Mouse (Mus musculus) limb, embryonic 14.5 days (tissue): ENCODE data around the gene Cdc14a. TPM values are rescaled to one million over a fixed set of nuclear protein-coding genes. Genes with fewer than 3 reads are reported as not detected.

Source experiments
- ATAC-seq: fragments of 200-750 bp; cut with Nextera tagmentation; 2 replicates; pipeline ENCODE4 v1.8.0; 2017; ENCODE audit warnings: low read depth, moderate number of reproducible peaks, moderate TSS enrichment; ENCODE audit not compliant: low FRiP score
- DNase-seq: peaks from one replicate; pipeline ENCODE4 v3.0.0-alpha.2; 2015; ENCODE audit warnings: low spot score
- H3K27ac ChIP-seq: fragments of 300-500 bp; sonication (generic); replicated peaks from 2 replicates; pipeline ENCODE4 v1.5.1; 2014; ENCODE audit warnings: low read depth, mild to moderate bottlenecking, low read length, moderate library complexity, mixed read lengths
- H3K27me3 ChIP-seq: fragments of 300-500 bp; sonication (generic); 2 replicates; pipeline ENCODE4 v1.6.1; 2014; ENCODE audit warnings: low read length, mixed read lengths; ENCODE audit not compliant: control insufficient read depth, insufficient read depth
- H3K36me3 ChIP-seq: fragments of 300-500 bp; sonication (generic); 2 replicates; pipeline ENCODE4 v1.6.1; 2014; ENCODE audit warnings: mild to moderate bottlenecking, low read length, moderate library complexity, mixed read lengths; ENCODE audit not compliant: control insufficient read depth, insufficient read depth
- H3K4me1 ChIP-seq: fragments of 300-500 bp; sonication (generic); 2 replicates; pipeline ENCODE4 v1.6.1; 2014; ENCODE audit warnings: antibody characterized with exemption, low read length, mixed read lengths; ENCODE audit not compliant: control insufficient read depth, insufficient read depth
- H3K4me2 ChIP-seq: fragments of 300-500 bp; sonication (generic); replicated peaks from 2 replicates; pipeline ENCODE4 v1.6.1; 2014; ENCODE audit warnings: low read depth, mild to moderate bottlenecking, low read length, moderate library complexity; ENCODE audit not compliant: severe bottlenecking
- H3K4me3 ChIP-seq: fragments of 300-500 bp; sonication (generic); replicated peaks from 2 replicates; pipeline ENCODE4 v1.5.1; 2014; ENCODE audit warnings: low read length
- H3K9ac ChIP-seq: fragments of 300-500 bp; sonication (generic); 2 replicates; pipeline ENCODE4 v1.6.1; 2014; ENCODE audit warnings: mild to moderate bottlenecking, low read depth, low read length, moderate library complexity; ENCODE audit not compliant: severe bottlenecking
- H3K9me3 ChIP-seq: fragments of 300-500 bp; sonication (generic); 2 replicates; pipeline ENCODE4 v1.6.1; 2016; ENCODE audit warnings: low read length; ENCODE audit not compliant: control insufficient read depth
- POLR2A ChIP-seq: fragments of 200-500 bp; IDR thresholded peaks from 2 replicates; pipeline ENCODE4 v1.8.0; 2012; ENCODE audit warnings: inconsistent platforms, mild to moderate bottlenecking, moderate library complexity, borderline replicate concordance; ENCODE audit not compliant: insufficient read depth, insufficient read length; ENCODE audit errors: extremely low read depth
- WGBS: fragments of 180-500 bp; shearing (Covaris S2); extraction: QIAGEN DNeasy Blood & Tissue Kit; methylation state at CpG from one replicate; pipeline ENCODE4 v1.1.7; 2014; 5-methylcytosine and 5-hydroxymethylcytosine counted together
- polyA plus RNA-seq, 2 experiments: library from polyadenylated mRNA; depleted of rRNA in 1 of 2; stranded (reverse) in 1 of 2; unstranded in 1 of 2; fragments of >200 nt; fragmentation: Nextera tagmentation in 1 of 2; extraction: Ambion mirVana in 1 of 2; gene quantifications; 2 replicates each; pipeline versions ENCODE4 v1.2.1 to v1.2.3; 2012 to 2014

Cdc14a gene
- polyA plus RNA-seq, 2 experiments, result 8.4 TPM

DNA sequence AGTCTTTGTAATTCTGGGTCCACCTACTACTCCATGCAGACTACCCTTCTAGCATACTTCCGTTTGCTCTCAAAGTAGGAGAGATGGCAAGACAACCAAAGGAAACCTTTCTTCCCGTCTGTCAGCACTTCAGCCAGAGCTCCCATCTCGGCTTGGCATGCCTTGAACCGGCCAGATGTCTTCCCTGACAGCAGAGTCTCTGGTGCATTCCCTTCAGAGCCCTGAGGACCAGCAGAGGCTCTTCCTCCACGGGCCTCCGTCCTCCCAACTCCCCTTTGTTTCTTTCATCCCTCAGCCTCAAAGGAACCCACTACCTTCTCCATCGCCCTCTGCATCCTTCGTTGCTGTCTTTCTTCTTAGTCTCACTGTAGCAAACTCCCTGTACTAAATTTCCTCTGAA, 93.9 kb downstream of the Cdc14a start:
- H3K4me3 ChIP-seq, result no peak overlapping the region
- H3K9me3 ChIP-seq, result no peaks in the 10 kb centered on the region
- no peaks in the 10 kb centered on the region for H3K27me3 ChIP-seq
- H3K9ac ChIP-seq, result no peak overlapping the region
- no peak overlapping the region for H3K27ac ChIP-seq
- WGBS, result 77% methylated on average over 8 of the region's 8 CpGs
- H3K4me1 ChIP-seq, result 0 out of 2 replicates have a peak, but pooled peaks cover 6% of the 10 kb centered on the region
- no peak overlapping the region for H3K4me2 ChIP-seq
- TF ChIP-seq POLR2A, result no peak
- 0 out of 2 replicates have a peak, but pooled peaks cover 4% of the 10 kb centered on the region for H3K36me3 ChIP-seq
- DNase-seq (no peak), ATAC-seq (no peak)

GRCm38 (mm10) chr3:116329023-116329762, 94.6 kb downstream of the Cdc14a start:
- no peaks in the 10 kb centered on the region for H3K9me3 ChIP-seq
- H3K36me3 ChIP-seq, result 0 out of 2 replicates have a peak, but pooled peaks cover 4% of the 10 kb centered on the region
- H3K4me2 ChIP-seq, result no peak overlapping the region
- TF ChIP-seq POLR2A, result no peak
- H3K4me3 ChIP-seq, result no peak overlapping the region
- H3K4me1 ChIP-seq, result 0 out of 2 replicates have a peak, but pooled peaks cover 6% of the 10 kb centered on the region
- ATAC-seq (no peak), DNase-seq (no peak)
- H3K27ac ChIP-seq, result no peak overlapping the region
- H3K27me3 ChIP-seq, result no peaks in the 10 kb centered on the region
- no peak overlapping the region for H3K9ac ChIP-seq
- 89% methylated on average over 18 of the region's 18 CpGs for WGBS

DNA sequence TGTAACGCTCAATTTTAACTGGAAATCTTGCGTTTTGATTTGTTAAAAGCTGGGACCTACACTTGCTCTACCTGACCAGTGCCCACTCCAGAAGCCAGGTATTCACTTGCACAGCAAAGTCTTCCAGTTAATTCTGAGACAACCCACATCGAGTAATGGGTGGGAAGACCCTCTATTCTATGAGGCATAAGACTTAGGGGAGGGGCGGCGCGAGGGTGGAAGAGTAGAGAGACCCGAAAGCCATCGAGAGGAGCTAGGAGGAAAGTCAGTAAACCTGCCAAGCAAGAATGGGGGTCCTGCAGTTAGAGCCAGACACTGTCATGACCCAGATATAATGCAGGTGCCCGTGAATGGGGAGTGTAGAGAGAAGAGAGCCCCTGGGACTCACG, 96.2 kb downstream of the Cdc14a start:
- Histone ChIP-seq H3K27me3 (no peaks in the 10 kb centered on the region), H3K4me3 (no peak overlapping the region), H3K36me3 (0 out of 2 replicates have a peak, but pooled peaks cover 4% of the 10 kb centered on the region), H3K9ac (no peak overlapping the region), H3K4me2 (no peak overlapping the region), H3K27ac (no peak overlapping the region), H3K9me3 (no peaks in the 10 kb centered on the region), H3K4me1 (0 out of 2 replicates have a peak, but pooled peaks cover 6% of the 10 kb centered on the region)
- DNase-seq (no peak), ATAC-seq (no peak)
- TF ChIP-seq POLR2A, result no peak
- 50% methylated on average over 10 of the region's 10 CpGs for WGBS

GRCm38 (mm10) chr3:116327001-116327615, 96.7 kb downstream of the Cdc14a start:
- peak; percentile 72 for ATAC-seq
- H3K27me3 ChIP-seq, result no peaks in the 10 kb centered on the region
- peak overlapping the region; percentile 50 for H3K4me2 ChIP-seq
- no peaks in the 10 kb centered on the region for H3K9me3 ChIP-seq
- no peak for TF ChIP-seq POLR2A
- no peak overlapping the region for H3K27ac ChIP-seq
- 8% methylated on average over 23 of the region's 23 CpGs for WGBS
- H3K4me1 ChIP-seq, result 0 out of 2 replicates have a peak, but pooled peaks cover 6% of the 10 kb centered on the region
- peak; percentile 80 for DNase-seq
- peak overlapping the region; percentile 35; the same call in 1 of the 2 replicates for H3K9ac ChIP-seq
- 0 out of 2 replicates have a peak, but pooled peaks cover 5% of the 10 kb centered on the region for H3K36me3 ChIP-seq
- H3K4me3 ChIP-seq, result peak overlapping the region; percentile 19; the same call in 1 of the 2 replicates

- no peaks in the 10 kb centered on the region for H3K9me3 ChIP-seq
- H3K27ac ChIP-seq, result no peak overlapping the region
- H3K36me3 ChIP-seq, result 0 out of 2 replicates have a peak, but pooled peaks cover 8% of the 10 kb centered on the region
- ATAC-seq, result no peak
- WGBS, result 62% methylated on average over 2 of the region's 2 CpGs
- TF ChIP-seq POLR2A, result no peak
- H3K4me2 ChIP-seq, result no peak overlapping the region
- 0 out of 2 replicates have a peak, but pooled peaks cover 6% of the 10 kb centered on the region for H3K4me1 ChIP-seq
- H3K9ac ChIP-seq, result no peak overlapping the region
- DNase-seq, result no peak
- H3K4me3 ChIP-seq, result no peak overlapping the region
- no peaks in the 10 kb centered on the region for H3K27me3 ChIP-seq
Measured at GRCm38 (mm10) chr3:116325501-116325900, 98.3 kb downstream of the Cdc14a start.
